Comparison of ENCODE assay signal across 32 mouse cellular contexts in genomic region chr6:39024631-39025030, GRCm38 (mm10).
A peak's percentile ranks its signal among the peaks of the same experiment; 100 is the strongest.
DNase-seq lines count a peak whose midpoint lies in the region; ATAC-seq and TF ChIP-seq lines count a peak whose summit lies in the region.
"Had no signal": no experiment of that assay in that cellular context is flagged by ENCODE, and none has a peak within 500 bp of the region (broad histone marks: within the 10 kb centered on the region; RNA-seq: fewer than 3 reads in every experiment).

No protein-coding gene starts in this region.

- no peak overlapping the region for H3K4me3 ChIP-seq in heart, embryonic 10.5 days
- no peak overlapping the region for H3K4me3 ChIP-seq in intestine, embryonic 14.5 days (ENCODE audit: low read depth, low read length)
- no peak overlapping the region for H3K4me3 ChIP-seq in intestine, postnatal 0 days (ENCODE audit: low read depth, low read length)
- H3K4me3 ChIP-seq in limb, embryonic 12.5 days (replicated peaks) = no peak overlapping the region
- no peak overlapping the region for H3K4me3 ChIP-seq in limb, embryonic 10.5 days
- H3K4me3 ChIP-seq in stomach, embryonic 15.5 days (replicated peaks) = no peak overlapping the region
- H3K4me3 ChIP-seq: embryonic facial prominence, embryonic 12.5 days; forebrain, embryonic 10.5 days; forebrain, embryonic 15.5 days; hindbrain, embryonic 12.5 days; layer of hippocampus, adult 2 months; limb, embryonic 15.5 days; liver, embryonic 13.5 days had no signal

- DNase-seq in heart, embryonic 10.5 days (ENCODE audit: low spot score) = no peak
- DNase-seq in heart, adult 8-10 months (ENCODE audit: low spot score) = no peak
- DNase-seq in intestine, embryonic 14.5 days (ENCODE audit: low spot score) = no peak
- no peak for DNase-seq in limb, embryonic 10.5 days (ENCODE audit: low spot score)
- no peak for DNase-seq in left cerebral cortex, adult 11 months (ENCODE audit: low spot score)
- DNase-seq: adrenal gland, postnatal 14 days; cerebellum, adult 11 months; cerebellum, adult 9-10 months; cerebellum, postnatal 36 days; gastrocnemius, postnatal 36 days; heart, adult 18-20 months; heart, postnatal 36 days; kidney, adult 18-20 months; kidney, postnatal 10 days; liver, embryonic 13.5 days; lung, adult 18-20 months; midbrain, embryonic 14.5 days; right cerebral cortex, adult 18-20 months; spleen, adult 18-20 months had no signal

- H3K9me3 ChIP-seq in heart, embryonic 10.5 days = no peaks in the 10 kb centered on the region
- H3K9me3 ChIP-seq in intestine, embryonic 14.5 days (ENCODE audit: control insufficient read depth, low read length) = no peaks in the 10 kb centered on the region
- H3K9me3 ChIP-seq in intestine, postnatal 0 days (ENCODE audit: control insufficient read depth) = no peaks in the 10 kb centered on the region
- H3K9me3 ChIP-seq in limb, embryonic 12.5 days = no peaks in the 10 kb centered on the region
- H3K9me3 ChIP-seq in limb, embryonic 10.5 days (replicated peaks) = no peaks in the 10 kb centered on the region
- H3K9me3 ChIP-seq in stomach, embryonic 15.5 days = no peaks in the 10 kb centered on the region
- H3K9me3 ChIP-seq: embryonic facial prominence, embryonic 12.5 days; forebrain, embryonic 10.5 days; forebrain, embryonic 15.5 days; hindbrain, embryonic 12.5 days; limb, embryonic 15.5 days; liver, embryonic 13.5 days had no signal

- H3K9ac ChIP-seq in intestine, embryonic 14.5 days (ENCODE audit: low read length) = no peak overlapping the region
- H3K9ac ChIP-seq in intestine, postnatal 0 days (ENCODE audit: low read depth, low read length) = no peak overlapping the region
- no peak overlapping the region for H3K9ac ChIP-seq in limb, embryonic 12.5 days (replicated peaks)
- H3K9ac ChIP-seq in stomach, embryonic 15.5 days = no peak overlapping the region
- H3K9ac ChIP-seq: embryonic facial prominence, embryonic 12.5 days; forebrain, embryonic 15.5 days; hindbrain, embryonic 12.5 days; limb, embryonic 15.5 days; liver, embryonic 13.5 days had no signal

- no peaks in the 10 kb centered on the region for H3K36me3 ChIP-seq in heart, embryonic 10.5 days
- H3K36me3 ChIP-seq in intestine, embryonic 14.5 days (ENCODE audit: control insufficient read depth, insufficient read depth, low read length) = no peaks in the 10 kb centered on the region
- no peaks in the 10 kb centered on the region for H3K36me3 ChIP-seq in intestine, postnatal 0 days (ENCODE audit: control insufficient read depth, insufficient read depth)
- H3K36me3 ChIP-seq in limb, embryonic 12.5 days = no peaks in the 10 kb centered on the region
- H3K36me3 ChIP-seq in limb, embryonic 10.5 days = no peaks in the 10 kb centered on the region
- H3K36me3 ChIP-seq in stomach, embryonic 15.5 days = no peaks in the 10 kb centered on the region
- H3K36me3 ChIP-seq: embryonic facial prominence, embryonic 12.5 days; forebrain, embryonic 10.5 days; forebrain, embryonic 15.5 days; hindbrain, embryonic 12.5 days; limb, embryonic 15.5 days; liver, embryonic 13.5 days had no signal

- TF ChIP-seq CTCF in intestine, postnatal 0 days (IDR thresholded peaks at IDR 0.05; ENCODE audit: low read depth) = no peak

- H3K4me2 ChIP-seq in intestine, embryonic 14.5 days (ENCODE audit: low read length) = no peak overlapping the region
- H3K4me2 ChIP-seq in intestine, postnatal 0 days (replicated peaks; ENCODE audit: low read depth) = no peak overlapping the region
- H3K4me2 ChIP-seq in limb, embryonic 12.5 days = no peak overlapping the region
- H3K4me2 ChIP-seq in stomach, embryonic 15.5 days = no peak overlapping the region
- H3K4me2 ChIP-seq: embryonic facial prominence, embryonic 12.5 days; forebrain, embryonic 15.5 days; hindbrain, embryonic 12.5 days; limb, embryonic 15.5 days; liver, embryonic 13.5 days had no signal

- ATAC-seq in intestine, embryonic 14.5 days (replicated peaks; ENCODE audit: low FRiP score, low TSS enrichment, low read depth) = no peak
- ATAC-seq in intestine, postnatal 0 days = no peak
- no peak for ATAC-seq in limb, embryonic 12.5 days (ENCODE audit: insufficient number of reproducible peaks, insufficient read depth, low FRiP score, low TSS enrichment, low read depth)
- ATAC-seq in stomach, embryonic 15.5 days (ENCODE audit: insufficient read depth, low FRiP score, low read depth) = no peak
- ATAC-seq: CD4-positive, CD25-positive, alpha-beta regulatory T cell, adult 4 months; forebrain, embryonic 15.5 days; hindbrain, postnatal 0 days; lung, postnatal 0 days had no signal

- peaks cover 35% of the 10 kb centered on the region for H3K4me1 ChIP-seq in heart, embryonic 10.5 days
- H3K4me1 ChIP-seq in intestine, embryonic 14.5 days (replicated peaks; ENCODE audit: control insufficient read depth, insufficient read depth, low read length) = no peaks in the 10 kb centered on the region; the same call in 1 of the 2 replicates
- 0 out of 2 replicates have a peak, but pooled peaks cover 2% of the 10 kb centered on the region for H3K4me1 ChIP-seq in intestine, postnatal 0 days (replicated peaks; ENCODE audit: control insufficient read depth, insufficient read depth, low read length)
- peaks cover 11% of the 10 kb centered on the region for H3K4me1 ChIP-seq in limb, embryonic 12.5 days (replicated peaks)
- peaks cover 5% of the 10 kb centered on the region for H3K4me1 ChIP-seq in limb, embryonic 10.5 days
- no peaks in the 10 kb centered on the region for H3K4me1 ChIP-seq in stomach, embryonic 15.5 days
- H3K4me1 ChIP-seq: embryonic facial prominence, embryonic 12.5 days; hindbrain, embryonic 12.5 days had no signal

- H3K27me3 ChIP-seq in heart, embryonic 10.5 days (ENCODE audit: insufficient read depth, poor library complexity, severe bottlenecking) = no peaks in the 10 kb centered on the region
- H3K27me3 ChIP-seq in intestine, embryonic 14.5 days (replicated peaks; ENCODE audit: control insufficient read depth, insufficient read depth, low read length) = no peaks in the 10 kb centered on the region
- no peaks in the 10 kb centered on the region for H3K27me3 ChIP-seq in intestine, postnatal 0 days (replicated peaks; ENCODE audit: control insufficient read depth, insufficient read depth, low read length)
- no peaks in the 10 kb centered on the region for H3K27me3 ChIP-seq in limb, embryonic 12.5 days
- no peaks in the 10 kb centered on the region for H3K27me3 ChIP-seq in limb, embryonic 10.5 days (ENCODE audit: low read depth, poor library complexity, severe bottlenecking)
- no peaks in the 10 kb centered on the region for H3K27me3 ChIP-seq in stomach, embryonic 15.5 days (replicated peaks)
- H3K27me3 ChIP-seq: embryonic facial prominence, embryonic 12.5 days; forebrain, embryonic 15.5 days; hindbrain, embryonic 12.5 days; limb, embryonic 15.5 days; liver, embryonic 13.5 days had no signal

- peak overlapping the region; percentile 62 for H3K27ac ChIP-seq in heart, embryonic 10.5 days
- peak overlapping the region; percentile 39; the same call in 1 of the 2 replicates for H3K27ac ChIP-seq in intestine, embryonic 14.5 days (ENCODE audit: low read depth)
- no peak overlapping the region for H3K27ac ChIP-seq in intestine, postnatal 0 days (ENCODE audit: low read depth, low read length)
- H3K27ac ChIP-seq in limb, embryonic 12.5 days = peak overlapping the region; percentile 41
- no peak overlapping the region for H3K27ac ChIP-seq in limb, embryonic 10.5 days
- H3K27ac ChIP-seq in stomach, embryonic 15.5 days = peak overlapping the region; percentile 38; the same call in 1 of the 2 replicates
- H3K27ac ChIP-seq: embryonic facial prominence, embryonic 12.5 days; forebrain, embryonic 10.5 days; forebrain, embryonic 15.5 days; hindbrain, embryonic 12.5 days; hindbrain, postnatal 0 days; layer of hippocampus, adult 2 months; limb, embryonic 15.5 days; liver, embryonic 13.5 days; macrophage had no signal

- WGBS in heart, embryonic 10.5 days = 75% methylated on average over 4 of the region's 4 CpGs
- WGBS in intestine, embryonic 14.5 days = 15% methylated on average over 4 of the region's 4 CpGs
- WGBS in intestine, postnatal 0 days = 37% methylated on average over 4 of the region's 4 CpGs
- 39% methylated on average over 4 of the region's 4 CpGs for WGBS in limb, embryonic 12.5 days
- WGBS in limb, embryonic 10.5 days = 64% methylated on average over 4 of the region's 4 CpGs
- 19% methylated on average over 4 of the region's 4 CpGs for WGBS in stomach, embryonic 15.5 days

Comparison
In these comparisons a context has a peak if more than half of its experiments do, and no peak if none do; other contexts are left out.
1. H3K27ac ChIP-seq: peak in heart, embryonic 10.5 days (single experiment), intestine, embryonic 14.5 days (single experiment), limb, embryonic 12.5 days (single experiment) and stomach, embryonic 15.5 days (single experiment); none in intestine, postnatal 0 days (single experiment) and limb, embryonic 10.5 days (single experiment).